Mouse (Mus musculus) spleen, embryonic (tissue): ENCODE measurements at regions not wholly inside any gene's neighbourhood (a gene's known extent, or its start where the extent isn't known, plus 50 kb on each side); places are given as distances from the start of the nearest gene placed in this dataset.

Experiments used
- CTCF ChIA-PET: fragments of 350-600 bp; sonication (Branson Sonifier 250); formaldehyde crosslinking; loops from one replicate; lab custom pipeline; 2022; lab: Charles Lee

DNA sequence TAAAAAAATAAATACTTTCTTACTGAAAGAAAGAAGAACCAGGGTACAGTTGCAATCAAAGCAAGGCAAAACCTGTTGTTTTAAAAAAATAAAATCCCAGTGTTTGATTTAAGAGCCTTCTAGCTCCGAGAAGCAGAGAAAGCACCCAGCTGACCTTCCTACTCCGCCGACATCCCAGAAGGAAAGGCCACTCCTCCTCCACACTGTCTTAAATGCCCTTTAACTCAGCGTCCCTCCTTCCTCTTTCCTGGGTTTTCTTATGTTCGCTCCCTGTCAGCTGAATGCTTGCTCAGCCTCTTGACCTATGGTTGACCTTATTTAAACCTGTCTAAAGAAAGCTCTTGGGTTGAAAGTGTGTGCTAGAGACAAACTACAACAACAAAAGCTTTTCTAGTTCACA, 79.1 kb downstream of the Sptssa start:
- CTCF ChIA-PET = interaction anchor here (0.6 kb wide), 1 partner anchor 189 kb away, joined by 10 read pairs; no protein-coding TSS in a partner anchor

DNA sequence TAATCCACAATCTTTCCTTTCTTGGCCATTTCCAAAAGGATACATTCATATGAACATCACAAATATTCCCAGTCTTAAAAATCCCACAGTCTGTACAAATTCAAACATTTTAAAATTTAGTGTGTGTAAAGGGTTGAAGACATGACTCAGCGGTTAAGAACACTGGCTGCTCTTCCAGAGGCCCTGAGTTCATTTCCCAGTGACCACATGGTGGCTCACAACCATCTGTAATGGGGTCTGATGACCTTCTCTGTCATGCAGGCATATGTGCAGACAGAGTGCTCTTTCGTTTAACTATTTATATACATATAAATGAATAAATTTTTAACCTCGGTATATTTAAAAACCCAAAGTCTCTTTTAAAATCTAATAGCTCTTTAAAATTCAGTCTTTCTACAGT, 79.6 kb downstream of the Sptssa start:
- CTCF ChIA-PET = interaction anchor here (0.6 kb wide), 1 partner anchor 189 kb away, joined by 10 read pairs; no protein-coding TSS in a partner anchor

DNA sequence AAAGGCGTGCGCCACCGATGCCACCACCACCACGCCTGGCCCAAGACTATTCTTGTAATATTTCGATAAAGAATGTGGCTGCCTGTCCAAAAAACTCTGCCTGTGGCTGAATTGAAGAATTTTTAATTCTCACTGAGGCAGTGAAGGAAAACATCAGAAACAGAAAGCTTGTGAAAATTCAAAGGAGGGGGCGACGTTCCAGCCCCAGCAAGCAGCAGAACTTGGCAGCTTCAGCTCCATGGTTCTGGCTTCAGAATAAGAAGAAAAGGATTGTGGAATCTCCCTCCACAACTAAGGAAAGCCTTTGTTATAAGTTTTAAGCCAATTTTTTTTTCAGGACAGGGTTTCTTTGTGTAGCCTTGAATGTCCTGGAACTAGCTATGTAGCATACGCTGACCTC, 83.5 kb downstream of the Sptssa start:
- CTCF ChIA-PET = no interaction called here

DNA sequence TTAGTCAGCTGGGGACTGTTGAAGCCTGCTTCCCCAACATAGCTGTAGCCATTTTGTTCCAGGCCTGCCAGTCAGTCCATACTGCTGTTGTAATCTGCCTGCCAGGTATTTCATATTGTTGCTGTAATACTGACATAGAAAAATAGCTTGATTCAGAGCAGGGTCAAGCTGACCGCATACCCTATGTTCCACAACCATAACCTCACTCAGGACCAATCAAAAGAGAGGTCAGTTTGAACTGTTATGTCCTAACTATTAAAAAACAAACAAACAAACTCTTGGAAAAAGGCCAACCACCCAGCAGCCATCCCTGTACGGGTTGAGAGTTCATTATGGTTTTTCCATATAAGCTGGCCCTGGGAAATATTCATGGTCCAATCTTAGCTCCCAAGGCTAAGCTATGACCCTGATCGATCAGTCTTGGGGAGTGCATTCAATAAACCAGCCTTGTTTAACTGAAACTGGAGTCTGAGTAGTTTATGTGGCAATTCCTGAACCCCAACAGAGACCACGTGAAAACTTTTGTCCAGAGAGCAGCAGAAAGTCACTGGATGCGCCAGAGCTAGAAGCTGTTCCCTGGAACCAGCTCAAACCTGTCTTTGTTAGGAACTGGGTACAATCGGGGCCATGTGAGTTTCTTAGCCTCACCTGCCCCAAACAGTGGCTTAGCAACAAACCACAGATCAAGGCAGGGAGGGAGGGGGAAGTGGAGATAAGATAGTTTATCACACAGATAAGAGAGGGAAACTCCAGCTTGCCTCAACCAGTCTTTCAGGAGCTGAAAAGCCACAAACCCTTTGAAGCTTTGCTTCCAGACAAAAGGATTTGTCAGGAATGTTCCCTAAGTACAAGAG, 88.1 kb downstream of the Sptssa start:
- CTCF ChIA-PET = no interaction called here

DNA sequence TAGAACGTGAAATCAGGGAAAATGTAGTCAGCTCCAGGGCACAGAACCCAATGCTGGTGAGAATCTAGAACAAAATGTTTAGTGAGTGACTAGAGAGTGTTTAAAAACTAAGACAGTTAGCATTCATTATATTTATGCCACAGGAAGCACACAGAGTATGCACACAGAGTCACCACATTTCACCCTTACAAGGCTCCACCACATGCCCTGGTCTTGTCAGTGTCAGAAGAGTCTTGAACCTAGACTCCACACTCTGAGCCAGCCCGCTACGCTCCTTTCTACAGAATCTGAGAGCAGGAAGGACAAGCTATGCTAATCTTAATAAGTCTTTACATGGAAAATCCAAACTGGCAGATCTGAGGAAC, 89.0 kb downstream of the Sptssa start:
- CTCF ChIA-PET = no interaction called here

DNA sequence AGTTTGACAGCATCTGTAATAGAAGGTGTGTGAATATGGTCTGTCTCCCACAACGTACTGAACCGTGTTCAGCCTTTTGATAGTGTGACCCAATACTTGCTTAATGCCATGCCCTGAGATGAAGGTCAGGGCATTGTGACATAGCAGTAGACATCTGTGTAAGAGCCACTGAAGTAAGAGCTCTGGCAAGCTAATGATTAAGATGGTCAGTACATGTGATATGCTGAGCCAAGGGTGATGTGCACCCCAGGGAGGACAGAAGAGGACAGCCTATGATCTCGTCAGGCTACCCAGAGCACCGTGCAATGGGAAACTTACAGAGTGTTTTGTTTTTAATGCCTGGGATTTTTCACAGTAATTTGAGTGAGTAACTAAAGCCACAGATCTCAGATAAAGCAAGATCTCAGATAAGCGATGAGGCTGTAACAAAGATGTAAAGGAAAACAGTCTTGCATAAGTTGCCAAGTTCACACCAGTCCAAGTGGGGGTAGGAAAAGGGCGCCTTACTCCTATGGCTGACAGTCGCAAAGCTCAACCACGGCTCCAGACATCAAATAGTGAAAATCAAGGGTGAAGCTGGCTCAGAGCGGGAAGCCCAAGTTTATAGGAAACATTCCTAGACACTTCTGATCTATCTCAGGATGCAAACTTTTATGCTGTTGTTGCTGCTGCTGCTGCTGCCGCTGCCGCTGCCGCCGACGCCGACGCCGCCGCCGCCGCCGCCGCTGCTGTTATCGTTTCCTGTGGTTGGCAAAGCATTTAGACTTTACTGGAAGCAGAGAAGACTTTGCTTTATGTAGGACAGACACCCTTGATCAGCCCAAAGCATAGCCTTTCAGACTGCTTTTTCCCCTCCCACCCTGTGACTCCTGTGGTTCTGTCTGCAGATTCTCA, 89.6 kb downstream of the Sptssa start:
- CTCF ChIA-PET = interaction anchor here (0.5 kb wide), 1 partner anchor 19 kb away, joined by 11 read pairs; no protein-coding TSS in a partner anchor

DNA sequence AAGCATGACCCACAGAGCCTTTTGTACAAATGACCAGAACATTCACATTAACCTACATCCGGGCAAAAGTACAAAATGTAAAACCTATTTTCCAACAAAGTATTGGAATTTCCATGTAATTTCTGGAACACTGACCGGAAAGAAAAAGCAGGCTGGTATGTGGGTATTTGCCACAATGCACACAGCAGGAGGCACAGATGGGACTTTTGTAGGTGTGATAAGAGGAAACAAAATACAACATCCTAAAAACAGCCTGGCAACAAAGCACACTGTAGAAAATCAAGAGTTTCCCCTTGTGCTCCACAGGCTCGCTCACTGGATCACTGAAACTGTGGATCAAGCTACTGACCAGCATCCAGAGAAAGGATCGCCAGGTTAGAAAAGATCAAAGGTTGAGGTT, 94.4 kb downstream of the Sptssa start:
- CTCF ChIA-PET = no interaction called here

DNA sequence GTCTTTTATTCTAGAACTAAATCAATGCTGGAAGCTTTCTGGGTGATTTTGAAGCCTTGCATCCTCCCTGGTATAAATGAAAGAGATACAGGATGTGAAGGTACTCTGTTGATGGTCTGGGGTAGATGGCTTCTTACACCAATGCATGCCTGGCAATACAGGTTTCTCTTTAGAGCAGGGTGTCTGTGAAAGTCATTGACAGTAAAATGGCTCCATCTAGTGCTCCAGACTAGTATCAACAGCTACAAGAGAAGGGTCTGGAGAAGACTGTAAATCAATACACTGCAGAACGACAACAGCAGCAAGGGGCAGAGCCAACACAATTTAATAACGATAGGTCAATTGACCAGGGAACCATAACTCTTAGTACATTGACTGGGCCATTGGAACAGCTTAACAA, 98.3 kb downstream of the Sptssa start:
- CTCF ChIA-PET = no interaction called here

DNA sequence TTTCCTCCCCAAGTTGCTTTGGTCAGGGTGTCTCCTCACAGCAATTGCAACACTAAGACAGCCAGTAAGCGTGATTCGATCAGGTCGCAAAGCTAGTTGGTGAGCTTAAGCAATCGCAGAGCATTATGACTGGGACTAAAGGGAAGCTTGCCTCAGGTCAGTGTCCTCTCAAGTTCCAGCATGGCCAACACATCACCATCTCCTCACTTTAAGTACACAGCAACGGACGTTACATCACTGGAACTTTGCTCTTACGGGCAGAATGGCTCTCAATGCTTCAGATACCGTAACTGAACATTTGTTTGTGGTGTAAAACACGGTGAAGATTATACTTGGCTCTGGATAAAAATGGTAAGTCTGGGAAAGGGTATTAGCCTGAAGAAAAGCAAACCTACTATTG, 106.7 kb downstream of the Sptssa start:
- CTCF ChIA-PET = no interaction called here

DNA sequence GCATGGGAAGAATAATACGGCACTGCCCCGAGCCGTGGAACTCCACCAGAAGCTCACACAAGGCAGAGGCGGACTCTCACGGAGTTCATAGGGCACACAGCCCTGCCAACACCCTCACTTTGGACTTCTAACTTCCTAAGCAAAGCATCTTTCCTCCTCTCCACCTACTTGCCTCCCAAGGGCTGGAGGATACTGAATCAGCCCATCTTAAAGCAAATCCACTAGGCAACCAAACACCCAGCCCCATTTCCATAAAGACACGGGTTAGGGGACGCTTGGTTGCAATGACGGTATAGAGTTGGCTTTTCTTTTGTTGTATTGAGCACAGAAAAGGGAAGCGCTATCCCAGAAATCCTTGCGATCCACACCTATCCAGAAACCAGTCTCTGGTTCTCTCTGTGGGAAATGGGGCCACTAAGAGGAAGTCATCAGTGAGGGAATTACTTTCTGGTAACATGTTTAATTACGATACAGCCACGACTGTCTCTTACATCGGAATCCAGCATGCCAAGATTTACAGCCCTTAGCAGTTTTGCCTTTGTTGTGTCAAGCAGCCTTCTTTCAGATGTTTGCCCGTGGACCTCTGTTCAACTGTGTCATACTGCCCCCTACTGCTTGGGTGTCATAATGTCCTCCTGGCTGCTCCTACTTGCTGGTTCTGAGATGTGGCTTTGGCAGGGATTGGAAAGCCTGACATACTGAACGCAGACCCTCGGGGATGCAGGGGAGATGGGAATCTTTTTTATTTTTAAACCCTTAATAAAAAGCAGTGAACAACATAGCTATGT, 110.4 kb downstream of the Sptssa start:
- CTCF ChIA-PET = no interaction called here

DNA sequence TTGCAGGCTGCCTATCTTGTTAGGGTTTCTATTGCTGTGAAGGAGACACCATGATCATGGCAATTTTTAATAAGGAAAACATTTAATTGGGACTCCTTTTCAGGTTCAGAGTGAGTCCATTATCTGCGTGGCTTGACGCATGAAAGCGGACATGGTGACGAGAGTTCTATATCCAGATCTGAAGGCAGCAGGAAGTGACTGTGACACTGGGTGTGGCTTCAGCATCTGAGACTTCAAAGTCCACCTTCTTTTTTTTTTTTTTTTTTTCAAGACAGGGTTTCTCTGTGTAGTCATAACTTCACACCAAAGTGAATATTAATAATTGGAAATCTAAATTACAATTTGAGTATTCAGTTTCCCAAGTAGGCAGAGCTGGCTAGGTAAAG, 118.1 kb downstream of the Sptssa start:
- CTCF ChIA-PET = no interaction called here

DNA sequence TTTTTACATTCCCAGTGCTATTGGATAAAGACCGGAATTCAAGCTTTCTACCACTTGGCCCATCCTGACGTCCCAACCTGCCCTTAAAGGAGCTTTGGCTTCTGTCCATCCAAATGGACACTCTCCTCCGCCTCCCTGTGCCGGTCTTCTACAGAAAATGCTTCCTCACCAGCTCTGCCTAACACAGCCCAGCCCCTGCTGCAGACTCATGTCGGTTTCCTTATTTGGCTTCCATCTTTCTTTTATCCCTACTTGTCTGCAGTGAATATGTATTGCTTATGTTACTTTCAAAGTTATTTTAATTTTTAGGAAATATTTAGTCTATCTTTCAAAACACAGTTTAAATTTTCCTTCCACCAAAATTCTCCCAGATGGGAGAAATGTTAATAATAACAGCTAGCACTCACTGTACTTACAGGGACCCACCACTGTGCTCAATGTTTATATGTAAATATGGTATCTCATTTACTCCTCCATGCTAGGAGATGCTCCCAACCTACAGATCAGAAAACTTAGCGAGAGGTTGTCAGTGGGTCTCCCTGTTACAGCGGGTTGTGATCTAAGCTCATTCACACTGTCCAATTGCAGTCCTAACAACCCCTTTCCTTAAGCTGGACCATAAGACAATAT, 118.6 kb downstream of the Sptssa start:
- CTCF ChIA-PET = no interaction called here

DNA sequence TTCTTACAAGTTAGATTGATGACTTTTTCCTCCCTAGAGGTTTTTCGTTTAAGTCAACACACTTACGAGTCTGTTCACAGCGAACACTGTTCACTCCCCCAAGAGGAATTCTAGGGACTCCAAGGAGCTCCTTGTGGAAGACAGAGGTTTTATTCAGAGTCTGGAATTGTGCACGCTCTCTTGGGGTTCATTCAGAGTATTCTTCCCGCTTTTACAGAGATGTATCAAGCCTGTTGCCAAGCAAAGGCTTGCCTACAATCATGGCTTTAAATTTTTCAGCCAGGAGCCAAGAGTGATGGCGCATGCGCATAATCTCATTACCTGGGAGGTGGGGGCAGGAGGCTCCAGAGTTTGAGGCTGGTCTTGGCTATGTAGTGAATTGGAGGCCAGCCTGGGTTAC, 119.4 kb downstream of the Sptssa start:
- CTCF ChIA-PET = interaction anchor here (0.7 kb wide), 1 partner anchor 1915 kb away, joined by 5 read pairs; no protein-coding TSS in a partner anchor

DNA sequence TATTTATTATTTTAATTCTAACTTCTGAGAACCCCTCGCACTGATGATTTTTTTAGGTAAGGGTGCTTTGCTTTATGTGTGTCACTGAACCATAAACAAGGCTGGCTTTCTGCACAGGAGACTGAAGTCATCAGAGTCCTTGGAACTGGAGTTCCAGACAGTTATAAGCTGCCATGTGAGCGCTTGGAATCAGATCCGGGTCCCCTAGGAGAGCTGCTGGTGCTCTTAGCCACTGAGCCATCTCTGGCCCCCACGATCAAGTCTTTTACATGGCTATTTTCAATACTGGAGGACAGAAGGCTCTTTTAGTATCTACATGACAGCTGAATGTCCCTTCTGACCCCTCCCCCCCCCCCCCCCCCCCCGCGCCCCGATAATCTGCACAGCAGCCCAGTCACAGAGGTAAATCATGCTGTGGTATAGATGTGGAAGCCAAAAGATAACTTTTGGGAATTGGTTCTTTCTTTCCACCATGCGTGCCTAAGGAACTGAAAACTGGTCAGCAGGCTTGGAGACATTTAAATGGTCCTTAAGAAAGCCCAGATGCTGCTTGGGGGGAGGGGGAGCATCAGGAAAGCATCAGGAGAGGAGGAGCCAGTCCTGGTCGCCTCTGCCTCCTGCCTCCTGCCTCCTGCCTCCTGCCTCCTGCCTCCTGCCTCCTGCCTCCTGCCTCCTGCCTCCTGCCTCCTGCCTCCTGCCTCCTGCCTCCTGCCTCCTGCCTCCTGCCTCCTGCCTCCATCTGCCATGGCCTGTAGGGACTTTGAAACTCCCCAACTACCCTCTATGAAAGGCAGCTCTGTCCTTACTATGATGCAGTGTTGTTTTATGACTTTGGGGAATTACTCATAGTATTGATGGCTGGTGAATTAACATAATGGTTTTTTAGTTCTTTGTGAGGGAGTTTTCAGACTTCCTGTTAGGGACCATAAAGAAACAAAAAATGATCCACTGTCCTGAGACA, 120.5 kb downstream of the Sptssa start:
- CTCF ChIA-PET = no interaction called here

DNA sequence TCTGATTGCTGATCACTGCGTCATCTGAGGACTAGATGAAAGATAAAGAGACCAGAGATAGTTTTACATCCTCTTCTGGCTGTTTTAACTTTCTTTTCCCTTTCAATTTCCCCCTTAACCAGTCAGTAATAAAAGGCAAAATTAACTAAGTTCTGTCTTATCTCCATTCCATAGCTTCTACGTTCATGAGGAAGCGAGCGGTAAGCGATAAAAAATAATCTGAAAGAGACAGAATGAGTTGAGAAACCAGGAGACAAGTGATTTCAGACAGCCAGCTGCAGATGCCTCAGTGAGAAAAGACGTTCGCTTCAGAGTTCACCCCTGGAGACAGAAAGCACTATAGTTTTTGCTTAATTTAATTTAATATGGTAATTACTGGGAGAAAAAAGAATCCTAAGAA, 121.5 kb downstream of the Sptssa start:
- CTCF ChIA-PET = no interaction called here

DNA sequence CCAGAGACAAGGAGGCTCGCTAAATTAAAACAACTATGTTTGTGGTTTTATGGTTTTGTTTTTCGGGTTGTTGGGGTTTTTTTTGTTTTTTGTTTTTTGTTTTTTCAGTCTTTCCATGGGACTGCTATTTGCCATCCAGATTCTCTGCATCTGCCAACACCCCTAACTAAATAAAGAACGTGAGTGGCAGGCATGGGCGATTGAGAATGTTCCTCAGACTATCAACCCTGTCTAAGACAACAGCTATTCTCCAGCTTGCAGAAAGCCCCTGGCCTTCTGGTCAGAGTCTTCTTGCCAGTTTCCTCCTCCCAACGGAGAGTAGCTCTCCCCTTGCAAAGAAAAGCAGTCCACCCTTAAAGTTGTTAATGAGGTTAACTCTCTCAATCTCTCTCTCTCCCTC, 123.2 kb downstream of the Sptssa start:
- CTCF ChIA-PET = no interaction called here

DNA sequence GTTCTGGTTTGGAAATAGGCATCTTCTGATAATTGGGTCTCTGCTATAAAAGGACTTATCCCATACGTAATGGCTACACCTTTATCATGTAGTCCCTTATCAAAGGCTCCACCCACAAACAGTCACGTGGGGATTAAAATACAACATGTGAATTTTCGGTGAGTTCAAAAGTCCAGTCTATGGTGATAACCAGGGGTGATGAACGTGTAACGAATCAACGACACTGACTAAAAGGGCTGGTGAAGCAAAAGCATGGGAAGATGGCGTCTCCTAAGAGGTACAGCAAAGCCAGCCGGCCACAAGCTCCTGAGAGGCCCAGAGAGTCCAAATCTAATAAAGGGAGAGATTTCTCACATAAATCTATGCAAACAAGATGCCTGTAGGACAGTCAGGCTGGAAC, 124.3 kb downstream of the Sptssa start:
- CTCF ChIA-PET = no interaction called here

DNA sequence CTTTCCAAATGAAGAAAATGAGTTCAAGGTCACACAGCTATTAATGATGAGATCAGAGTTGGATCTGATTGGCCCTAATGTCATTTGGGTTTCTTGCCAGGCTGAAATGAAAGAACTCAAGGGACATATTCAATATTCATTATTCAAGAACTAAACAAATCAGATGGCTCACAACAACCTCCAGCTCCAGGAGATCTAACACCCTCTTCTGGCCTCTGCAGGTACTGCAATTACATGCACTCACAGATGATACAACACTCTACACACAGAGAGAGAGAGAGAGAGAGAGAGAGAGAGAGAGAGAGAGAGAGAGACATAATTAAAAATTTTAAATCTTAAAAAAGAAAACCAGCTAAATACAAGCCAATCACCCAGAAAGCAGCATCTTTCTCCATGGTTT, 128.3 kb downstream of the Sptssa start:
- CTCF ChIA-PET = interaction anchor here (0.6 kb wide), 1 partner anchor 1758 kb away, joined by 3 read pairs; no protein-coding TSS in a partner anchor

DNA sequence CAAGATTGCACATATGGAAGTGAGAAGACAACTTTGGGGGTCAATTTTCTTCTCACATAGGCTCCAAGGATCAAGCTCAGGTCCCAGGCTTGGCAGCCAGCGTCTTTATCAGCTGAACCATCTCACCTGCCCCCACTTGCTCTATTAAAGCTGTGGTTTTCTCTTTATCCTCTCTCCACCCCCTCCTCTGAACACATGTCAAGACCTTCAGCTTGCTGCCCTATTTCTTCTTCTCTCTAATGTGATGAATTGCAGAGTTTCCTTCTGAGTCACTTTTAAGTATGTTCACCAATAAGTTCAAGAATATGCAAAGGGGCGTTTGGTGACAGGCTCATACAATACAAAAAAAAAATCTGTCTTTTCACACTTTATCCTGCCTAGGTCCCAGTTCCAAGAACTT, 128.8 kb downstream of the Sptssa start:
- CTCF ChIA-PET = no interaction called here

DNA sequence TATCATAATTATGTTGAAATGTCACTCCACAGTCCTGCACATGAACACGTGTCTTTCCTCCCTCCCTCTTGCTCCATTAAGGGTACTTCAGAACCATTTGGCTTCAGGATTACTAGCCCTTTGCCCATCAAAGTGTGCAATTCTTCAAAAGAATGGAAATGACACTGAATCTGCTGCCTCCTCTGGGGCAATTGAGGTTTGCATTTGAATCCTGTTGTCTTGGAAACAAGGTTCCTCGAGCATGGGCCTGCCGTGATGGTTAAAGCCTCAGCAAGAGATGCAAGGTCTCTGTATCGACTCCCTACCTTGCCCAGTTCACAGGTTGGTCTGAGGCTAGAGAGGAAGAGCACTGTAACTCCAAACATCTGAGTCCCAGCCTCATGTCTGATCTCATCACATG, 136.0 kb downstream of the Sptssa start:
- CTCF ChIA-PET = no interaction called here
